Mouse (Mus musculus): ENCODE data around the gene Aff3.

The Aff3 gene

DNA sequence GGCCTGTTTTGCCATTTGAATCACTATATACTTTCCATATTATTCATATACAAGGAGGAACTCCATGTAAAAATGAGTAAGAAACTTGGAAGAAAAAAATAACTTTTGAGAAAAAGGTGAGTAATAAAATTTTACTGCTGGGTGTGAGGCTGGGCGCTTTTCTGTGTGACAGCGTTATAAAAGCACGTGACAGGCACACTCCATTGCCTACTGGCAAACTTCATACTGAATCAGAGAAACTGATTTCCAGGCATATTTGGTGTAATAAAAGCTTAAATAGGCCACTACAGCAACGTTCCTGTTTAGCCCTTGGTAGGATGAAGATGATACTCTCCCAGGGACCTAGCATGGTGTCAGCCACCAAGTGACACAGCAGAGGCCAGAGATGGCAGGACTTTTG, 310.2 kb downstream of the Aff3 start:
- intact Hi-C loops (cut with DNase I), result no loop called here

DNA sequence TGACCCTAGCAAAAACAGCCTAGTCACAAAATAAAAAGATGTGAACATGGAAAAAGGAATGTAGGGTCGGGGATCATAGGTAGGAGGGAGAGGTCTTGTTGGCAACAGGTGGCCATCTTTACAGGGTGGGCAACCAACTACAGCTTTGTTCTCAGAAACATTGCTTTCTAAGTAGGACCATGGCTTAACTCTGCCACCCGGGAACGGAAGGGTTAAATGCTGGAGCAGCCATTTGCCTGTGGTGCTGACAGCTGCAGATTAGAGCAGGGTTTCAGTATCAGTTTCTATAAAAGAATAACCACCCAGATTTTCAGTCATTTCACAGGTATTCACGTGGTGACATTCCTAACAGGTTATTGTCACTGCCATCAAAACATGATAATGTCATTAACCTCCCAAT, 317.4 kb downstream of the Aff3 start:
- intact Hi-C loops (cut with DNase I), result no loop called here

GRCm38 (mm10) chr1:38334206-38334605, 330.5 kb downstream of the Aff3 start:
- intact Hi-C loops (cut with DNase I), result no loop called here

- intact Hi-C loops (cut with DNase I), result no loop called here
Observed at GRCm38 (mm10) chr1:38332919-38333318, 331.8 kb downstream of the Aff3 start.

DNA sequence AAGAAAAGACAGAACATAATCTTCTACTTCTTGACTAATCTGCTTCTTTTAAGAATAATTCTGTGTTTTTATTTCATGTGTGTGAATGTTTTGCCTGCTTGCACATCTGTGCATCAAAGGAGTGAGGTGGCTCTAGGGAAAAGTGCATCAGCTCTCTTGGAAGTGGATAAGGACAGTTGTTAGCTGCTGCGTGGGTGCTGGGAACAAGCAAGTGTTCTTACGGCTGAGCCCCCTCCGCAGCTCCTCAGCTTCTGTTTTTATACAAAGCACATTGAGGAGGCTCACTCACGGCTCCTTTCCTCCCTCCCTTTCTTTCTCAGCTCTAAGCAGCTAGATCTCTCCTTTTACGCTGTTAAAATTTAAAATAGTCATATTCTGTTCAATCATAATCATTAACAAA, 340.5 kb downstream of the Aff3 start:
- intact Hi-C loops (cut with DNase I), result no loop called here

DNA sequence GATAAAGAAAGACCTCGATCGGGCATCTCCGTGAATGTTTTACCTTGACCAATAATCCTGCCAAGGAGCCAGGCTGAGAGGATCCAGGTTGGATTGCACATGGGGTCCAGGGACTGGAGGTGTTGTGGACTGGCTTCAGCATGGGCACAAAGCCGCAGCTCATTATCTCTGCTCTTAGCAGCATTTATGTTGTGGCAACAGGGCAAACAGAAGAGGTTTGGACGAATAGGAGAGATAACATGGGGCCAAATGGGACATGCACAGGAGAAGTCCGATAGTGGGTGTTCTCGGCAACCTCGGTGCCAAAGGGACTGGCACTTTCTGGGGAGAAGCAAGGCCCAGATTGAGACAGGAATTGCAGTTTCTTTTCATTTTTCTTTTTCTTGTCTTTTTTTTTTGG, 342.9 kb downstream of the Aff3 start:
- intact Hi-C loops (cut with DNase I), result no loop called here

DNA sequence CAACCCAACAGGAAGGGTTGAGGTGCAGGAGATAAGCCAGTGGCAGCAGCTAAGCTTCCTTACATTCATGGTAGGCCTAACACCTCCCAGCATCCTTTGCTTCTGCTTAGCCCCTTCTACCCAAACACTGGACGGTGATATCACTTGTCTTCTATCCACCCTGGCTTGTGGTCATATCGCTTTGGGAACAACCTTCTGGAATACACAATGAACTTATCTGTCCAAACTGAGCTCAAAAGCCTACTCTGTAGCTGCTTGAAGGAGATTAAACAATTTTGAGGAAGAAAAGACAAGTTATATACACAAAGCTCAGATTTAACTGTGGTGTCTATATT, 343.8 kb downstream of the Aff3 start:
- intact Hi-C loops (cut with DNase I), result no loop called here

- intact Hi-C loops (cut with DNase I), result no loop called here
Observed at GRCm38 (mm10) chr1:38320126-38320970, 344.4 kb downstream of the Aff3 start.

GRCm38 (mm10) chr1:38318614-38319013, 346.1 kb downstream of the Aff3 start:
- intact Hi-C loops (cut with DNase I), result no loop called here

GRCm38 (mm10) chr1:38315992-38316391, 348.8 kb downstream of the Aff3 start:
- intact Hi-C loops (cut with DNase I), result no loop called here

GRCm38 (mm10) chr1:38310496-38310895, 354.3 kb downstream of the Aff3 start:
- intact Hi-C loops (cut with DNase I), result no loop called here

- intact Hi-C loops (cut with DNase I), result no loop called here
Observed at GRCm38 (mm10) chr1:38310076-38310475, 354.7 kb downstream of the Aff3 start.

DNA sequence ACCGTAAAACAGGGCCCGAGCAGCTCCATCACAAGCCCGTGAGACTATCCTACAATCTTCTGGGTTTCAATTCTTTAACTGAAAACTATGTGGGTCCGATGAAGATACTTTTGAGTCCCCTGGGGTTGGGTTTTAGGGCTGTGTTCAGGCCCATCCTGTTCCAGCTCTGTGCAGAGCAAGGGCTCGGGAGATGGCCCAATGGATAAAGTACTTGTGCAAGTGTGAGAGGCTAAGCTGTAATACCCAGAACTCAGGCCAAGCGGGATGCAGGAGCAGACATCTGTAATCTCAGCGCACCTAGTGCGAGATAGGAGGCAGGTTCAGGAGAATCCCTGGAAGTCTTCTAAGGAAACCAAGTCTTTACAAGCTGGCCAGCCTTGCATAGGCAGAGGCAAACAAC, 355.4 kb downstream of the Aff3 start:
- intact Hi-C loops (cut with DNase I), result no loop called here

GRCm38 (mm10) chr1:38308705-38308996, 356.1 kb downstream of the Aff3 start:
- intact Hi-C loops (cut with DNase I), result no loop called here

DNA sequence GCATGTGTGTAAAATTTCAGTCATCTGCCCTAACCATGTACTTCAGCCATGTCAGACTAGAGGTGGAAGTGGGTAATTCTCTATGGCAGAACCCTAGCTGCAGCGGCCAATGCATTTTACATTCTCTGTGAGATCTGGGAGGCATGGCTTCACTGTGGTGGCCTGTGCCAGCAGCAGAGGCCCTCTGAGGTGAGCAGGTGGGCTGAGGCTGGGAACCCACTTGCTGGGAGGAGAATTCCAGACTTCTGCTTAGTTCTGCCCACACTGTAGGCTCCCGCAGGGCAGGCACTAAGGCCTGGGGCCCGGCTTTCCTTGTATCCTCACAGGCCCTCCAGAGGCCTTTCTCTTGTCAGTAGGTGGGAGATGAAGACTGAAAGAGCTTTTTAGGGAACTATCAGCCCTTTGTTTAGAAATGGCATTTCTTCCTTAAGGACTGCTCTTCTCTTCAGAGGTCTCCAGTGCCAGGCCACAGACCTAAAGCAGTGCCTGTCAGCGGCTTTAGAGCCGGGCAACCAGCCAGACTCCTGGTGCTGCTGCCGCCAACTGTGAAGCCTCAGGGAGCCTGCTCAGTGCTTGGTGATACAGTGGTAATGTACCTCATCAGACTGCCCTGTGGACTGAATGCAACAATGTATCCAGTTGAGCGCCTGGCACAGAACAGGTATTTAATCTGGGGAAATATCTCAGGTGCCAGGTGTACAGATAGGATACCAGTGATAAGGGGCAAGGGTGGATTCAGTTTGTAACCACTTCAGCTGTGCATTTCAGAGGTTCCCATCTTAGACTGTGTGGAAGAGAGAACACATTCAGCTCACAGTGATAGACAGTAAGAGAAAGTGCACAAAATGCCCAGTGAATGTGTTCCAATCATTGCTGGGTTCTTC, 356.7 kb downstream of the Aff3 start:
- intact Hi-C loops (cut with DNase I), result no loop called here

DNA sequence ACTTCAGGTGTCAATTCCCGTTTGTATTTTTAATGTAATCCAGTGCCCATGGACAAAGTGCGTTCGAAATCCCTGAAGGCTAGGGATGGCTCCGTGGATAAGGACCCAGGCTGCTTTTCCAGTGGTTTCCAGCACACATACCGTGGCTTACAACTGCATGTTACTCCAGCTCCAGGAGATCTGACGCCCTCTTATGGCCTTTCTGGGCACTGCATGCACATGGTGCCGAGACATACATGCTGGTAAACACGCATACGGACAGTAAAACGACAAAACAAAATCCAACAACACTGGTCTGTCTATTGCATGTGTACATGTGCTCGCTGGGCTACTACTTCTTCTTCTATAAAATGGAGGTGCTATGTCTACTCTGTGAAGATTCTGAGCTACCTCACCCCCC, 357.5 kb downstream of the Aff3 start:
- intact Hi-C loops (cut with DNase I), result no loop called here

DNA sequence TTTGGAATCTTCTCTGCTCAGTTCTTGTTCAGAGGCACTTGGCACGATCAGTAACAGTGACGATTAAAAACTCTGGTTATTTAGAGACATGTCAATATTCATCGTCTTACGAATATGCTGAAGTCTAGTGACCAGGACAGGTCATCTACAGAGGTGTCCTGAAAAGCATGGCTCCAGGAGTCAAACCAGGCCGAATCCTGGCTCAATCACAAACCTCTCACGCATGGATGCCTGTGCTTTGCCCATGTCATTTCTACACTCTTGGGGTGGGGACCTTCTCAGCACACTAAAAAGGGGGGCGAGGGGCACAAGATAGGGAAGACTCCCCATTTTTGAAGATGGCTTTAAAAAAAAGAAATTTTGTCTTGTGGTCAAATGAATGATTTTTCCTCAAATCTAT, 358.6 kb downstream of the Aff3 start:
- intact Hi-C loops (cut with DNase I), result no loop called here

GRCm38 (mm10) chr1:38304376-38304775, 360.4 kb downstream of the Aff3 start:
- intact Hi-C loops (cut with DNase I), result no loop called here

DNA sequence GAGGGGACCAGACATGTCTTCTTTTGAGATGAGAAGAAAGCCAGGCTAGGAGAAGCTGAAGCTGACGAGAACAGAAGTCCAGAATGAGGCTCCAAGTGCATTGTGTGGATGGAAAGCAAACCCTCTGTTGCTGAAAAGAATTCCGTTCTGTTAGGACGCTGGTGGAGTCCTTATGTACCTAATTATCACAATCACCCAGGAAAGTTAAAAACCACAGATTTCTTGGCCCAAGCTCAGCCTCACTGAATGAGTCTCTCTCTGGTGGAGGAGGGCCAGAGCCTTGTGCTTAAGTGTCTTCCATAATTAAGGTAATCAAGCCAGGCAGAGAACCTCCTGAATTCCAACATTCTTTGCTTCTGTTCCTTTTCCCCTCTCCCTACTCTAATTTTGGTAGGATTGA, 366.5 kb downstream of the Aff3 start:
- intact Hi-C loops (cut with DNase I), result no loop called here

DNA sequence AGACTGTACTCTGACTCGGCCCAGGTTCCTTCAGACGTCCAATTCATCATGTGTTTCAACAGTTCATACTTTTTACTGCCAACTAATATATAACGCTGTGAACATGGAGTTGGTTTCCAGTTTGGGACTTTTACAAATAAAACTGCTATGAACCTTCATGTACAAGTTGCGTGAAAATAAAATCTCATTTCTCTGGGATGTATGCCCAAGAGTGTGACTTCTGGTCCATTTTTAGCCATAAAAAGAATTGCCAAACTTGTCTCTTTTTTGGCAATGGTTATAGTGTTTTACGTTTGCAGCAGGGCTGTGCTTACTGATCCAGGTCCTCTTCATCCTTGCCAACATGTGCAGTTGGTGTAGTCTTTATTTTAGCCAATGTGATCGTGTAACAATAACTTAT, 369.8 kb downstream of the Aff3 start:
- intact Hi-C loops (cut with DNase I), result no loop called here

GRCm38 (mm10) chr1:38294336-38294695, 370.4 kb downstream of the Aff3 start:
- intact Hi-C loops (cut with DNase I), result no loop called here

- intact Hi-C loops (cut with DNase I), result no loop called here
Observed at GRCm38 (mm10) chr1:38293671-38294335, 371.0 kb downstream of the Aff3 start.

Measured in adrenal gland (tissue).